Mouse (Mus musculus) lung, postnatal 25 days (tissue): Measurements from ENCODE around the gene Cd83.

Experiments used
- DNase-seq: peaks from one replicate; pipeline ENCODE4 v3.0.0; 2022; ENCODE audit warnings: low spot score

Cd83 gene

GRCm38 (mm10) chr13:43806371-43807271 is 22.0 kb downstream of the Cd83 start:
- no peak for DNase-seq

- peak; percentile 68 for DNase-seq
Observed at GRCm38 (mm10) chr13:43807272-43807675, 22.7 kb downstream of the Cd83 start.

- DNase-seq = no peak
Observed at GRCm38 (mm10) chr13:43810621-43811020, 26.0 kb downstream of the Cd83 start.

- DNase-seq = no peak
Observed at GRCm38 (mm10) chr13:43811835-43812234, 27.3 kb downstream of the Cd83 start.

DNA sequence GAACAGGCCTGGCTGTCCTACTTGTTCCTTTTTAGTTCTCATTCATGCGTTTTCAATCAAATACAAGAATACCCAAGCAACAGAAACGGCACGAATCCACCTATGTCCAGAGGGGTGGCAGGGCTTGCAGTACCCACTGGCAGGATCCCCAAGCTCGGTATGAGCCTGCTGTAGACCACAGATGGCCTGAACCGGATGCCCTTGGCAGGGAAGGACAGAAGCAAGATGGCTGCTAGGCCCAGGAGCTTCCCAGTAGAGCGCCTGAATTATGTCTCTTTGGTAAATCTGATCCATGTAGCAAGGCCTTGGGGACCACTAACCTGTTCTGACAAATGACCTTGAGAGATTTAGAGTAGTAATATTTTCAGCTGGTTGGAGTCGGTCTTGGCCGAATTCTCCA is 28.9 kb downstream of the Cd83 start:
- no peak for DNase-seq

DNA sequence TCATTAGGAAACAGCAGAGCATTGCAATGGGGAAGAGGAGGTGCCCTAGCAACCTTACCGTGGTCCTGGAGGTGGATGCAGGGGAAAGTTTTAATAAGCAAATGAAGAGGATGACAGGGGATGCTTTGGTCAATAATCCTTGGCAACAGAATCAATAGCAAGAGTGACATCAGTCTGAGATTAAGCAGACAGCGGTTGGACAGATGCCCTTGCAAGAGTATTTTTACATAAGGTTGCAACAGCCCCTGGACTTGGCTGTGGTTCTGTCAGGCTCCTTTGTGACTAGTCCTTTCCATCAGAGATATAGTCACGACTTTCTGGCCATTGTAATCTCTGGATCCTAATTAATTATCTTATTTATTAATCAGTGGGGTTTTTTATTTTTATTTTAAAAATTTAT is 32.9 kb downstream of the Cd83 start:
- no peak for DNase-seq

DNA sequence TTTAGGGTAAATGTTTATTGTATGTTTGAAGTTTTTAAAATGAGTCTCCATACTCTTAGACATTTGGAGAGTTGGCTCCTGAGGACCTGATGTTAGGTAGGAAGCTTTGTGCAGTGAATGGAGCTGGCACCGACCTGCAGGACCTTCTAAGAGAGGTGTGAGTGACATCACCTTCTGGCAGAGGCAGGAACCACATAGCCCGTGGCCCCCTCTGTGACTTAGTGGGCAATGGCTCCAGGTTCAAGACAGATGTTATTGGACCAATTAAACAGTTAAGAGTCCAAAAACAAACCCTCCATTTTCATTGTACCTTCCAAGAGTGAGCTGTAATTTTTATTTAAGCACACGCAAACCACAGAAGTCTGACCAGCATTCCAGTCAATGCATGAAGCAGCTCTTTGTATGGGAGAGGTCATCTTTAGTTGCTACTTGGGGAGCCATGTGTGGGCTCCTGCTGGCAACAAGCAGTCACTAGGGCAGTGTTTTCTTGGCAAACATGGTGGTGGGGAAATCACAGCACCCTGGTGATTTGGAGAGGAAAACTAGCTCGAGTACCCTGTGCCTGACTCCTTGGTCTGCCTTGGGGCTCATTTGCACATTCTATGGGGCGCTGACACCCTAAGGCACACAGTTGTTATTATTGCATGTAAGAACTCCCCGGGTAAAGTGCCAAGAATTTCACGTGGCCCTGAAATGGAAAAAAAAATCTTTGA is 33.9 kb downstream of the Cd83 start:
- DNase-seq = no peak

- DNase-seq = no peak
Observed at GRCm38 (mm10) chr13:43819020-43819310, 34.4 kb downstream of the Cd83 start.

GRCm38 (mm10) chr13:43820071-43820470 is 35.5 kb downstream of the Cd83 start:
- no peak for DNase-seq

GRCm38 (mm10) chr13:43822306-43822705 is 37.7 kb downstream of the Cd83 start:
- no peak for DNase-seq

DNA sequence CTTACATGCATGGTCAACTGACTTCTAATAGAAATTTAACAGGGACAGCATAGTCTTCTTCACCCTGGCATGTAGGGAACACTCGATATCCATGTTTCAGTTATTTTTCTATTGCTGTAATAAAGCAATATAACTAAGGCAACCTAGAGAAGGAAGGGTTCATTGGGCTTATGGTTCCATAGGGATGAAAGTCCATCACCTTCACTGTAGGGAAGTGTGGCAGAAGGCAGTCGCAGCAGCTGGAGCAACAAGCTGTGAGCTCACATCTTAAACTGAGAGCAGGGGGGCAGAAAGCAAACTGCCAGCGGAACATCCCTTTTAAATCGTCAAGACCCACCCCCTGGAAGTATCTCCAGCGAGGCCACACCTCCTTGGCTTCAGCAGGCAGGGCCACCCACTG is 44.1 kb downstream of the Cd83 start:
- no peak for DNase-seq

- DNase-seq = no peak
Observed at GRCm38 (mm10) chr13:43830892-43831673, 46.5 kb downstream of the Cd83 start.

GRCm38 (mm10) chr13:43832731-43833130 is 48.2 kb downstream of the Cd83 start:
- no peak for DNase-seq

- DNase-seq = no peak
Observed at GRCm38 (mm10) chr13:43836376-43836775, 51.8 kb downstream of the Cd83 start.

- DNase-seq = no peak
Observed at GRCm38 (mm10) chr13:43837812-43838211, 53.2 kb downstream of the Cd83 start.

DNA sequence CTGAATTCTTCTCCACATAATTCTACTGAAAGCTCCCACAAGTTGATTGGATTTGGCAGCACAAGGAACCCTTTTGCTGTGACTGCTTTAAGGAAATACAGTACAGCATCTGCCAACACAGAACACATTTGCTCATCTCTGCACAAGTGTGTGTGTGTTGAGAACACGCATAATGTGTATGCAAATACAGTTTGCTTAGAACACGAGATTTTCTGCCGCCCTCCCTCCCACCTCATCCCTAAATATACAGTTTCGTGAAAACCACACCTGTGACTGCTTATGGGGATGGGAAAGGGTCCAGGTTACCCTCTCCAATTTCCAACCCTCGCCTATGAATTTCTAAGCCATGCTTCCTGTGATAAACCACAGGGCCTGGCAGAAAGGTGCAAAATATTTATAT is 60.6 kb downstream of the Cd83 start:
- DNase-seq = no peak

DNA sequence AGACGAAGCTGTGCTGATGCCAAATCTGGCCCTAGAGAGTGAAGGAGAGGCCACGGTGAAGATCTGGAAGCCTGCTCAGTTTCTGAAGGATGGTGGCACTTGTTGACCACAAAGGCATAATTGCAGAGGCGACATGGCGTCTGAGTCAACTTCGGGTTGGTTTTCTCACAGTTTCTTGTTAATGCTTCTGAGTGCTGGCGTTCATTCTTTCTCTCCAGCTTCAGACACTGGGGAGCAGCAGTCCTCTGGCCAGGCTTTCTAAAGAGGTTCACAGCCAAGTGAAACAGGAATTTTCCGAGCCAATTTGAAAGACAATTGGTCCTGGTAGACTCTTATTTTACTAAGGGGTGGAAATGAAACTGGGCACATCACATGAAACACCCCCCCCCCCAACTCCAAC is 62.6 kb downstream of the Cd83 start:
- no peak for DNase-seq

DNA sequence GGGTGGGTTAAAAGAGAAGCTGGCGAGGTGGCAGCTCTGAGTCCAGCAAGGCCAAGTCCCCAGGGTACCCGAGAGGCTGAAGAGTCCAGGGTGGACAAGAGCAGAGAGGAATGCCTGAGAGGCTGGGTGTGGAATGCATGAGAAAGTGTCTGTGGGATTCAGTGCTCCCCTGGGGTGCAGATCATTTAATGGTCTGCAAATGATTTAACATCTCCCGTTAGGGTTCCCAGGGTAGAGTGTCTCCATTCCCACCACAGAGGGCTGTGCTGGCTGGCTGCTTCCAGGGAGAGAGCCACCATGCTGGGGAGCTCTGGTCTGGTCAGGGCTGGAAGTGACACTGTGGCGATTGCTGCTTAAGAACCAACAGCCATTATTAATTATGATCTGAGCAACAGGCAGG is 65.2 kb downstream of the Cd83 start:
- DNase-seq = no peak

DNA sequence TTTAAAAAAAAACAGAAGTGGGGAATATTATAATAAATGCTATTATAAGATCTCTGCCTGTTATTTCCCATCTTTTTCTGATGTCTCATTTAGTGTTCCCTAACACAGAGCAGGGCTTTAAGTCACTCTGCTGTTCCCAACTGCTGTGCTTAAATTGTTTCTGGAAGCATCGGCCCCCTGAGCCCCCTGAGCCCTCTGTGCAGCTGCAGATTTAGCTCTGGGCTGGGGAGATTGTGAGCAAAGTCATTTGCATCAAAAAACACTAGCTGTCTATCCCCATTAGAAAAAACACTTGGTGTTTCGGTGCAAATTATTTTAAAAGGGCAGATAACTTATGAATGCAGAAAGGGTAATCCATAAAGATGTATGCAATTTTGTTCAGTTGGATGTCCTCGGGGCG is 66.5 kb downstream of the Cd83 start:
- DNase-seq = no peak
